Mouse (Mus musculus) NIH3T3 (cell line): ENCODE data around the gene Gm11559.
A peak's percentile ranks its signal among the peaks of the same experiment; 100 is the strongest.
"Not testable (repeated sequence)": the region's sequence is repeated elsewhere in the genome, so short reads cannot be mapped to it uniquely, and the experiment has no call there.

Experiments
- DNase-seq: peaks from one replicate; pipeline ENCODE4 v3.0.0-alpha.2; 2012; ENCODE audit warnings: low read depth

Gene Gm11559

GRCm38 (mm10) chr11:99864176-99864575 lies at the start of gene Gm11559:
Gene Gm11559, plus strand, starts transcription at chr11:99864476.
- DNase-seq, result not testable (repeated sequence)

- DNase-seq, result not testable (repeated sequence)
Measured at GRCm38 (mm10) chr11:99815566-99815965, 48.7 kb upstream of the Gm11559 start, which contains the start of gene Gm11564. Gene Gm11564, minus strand, starts transcription at chr11:99815666.

- no peak for DNase-seq
Measured at GRCm38 (mm10) chr11:99837966-99838365, 26.3 kb upstream of the Gm11559 start, which contains the start of gene 2300003K06Rik. Gene 2300003K06Rik, minus strand, starts transcription at chr11:99838066.

- DNase-seq, result no peak
Measured at GRCm38 (mm10) chr11:99842185-99842584, 22.1 kb upstream of the Gm11559 start.

GRCm38 (mm10) chr11:99846746-99847145 lies 17.5 kb upstream of the Gm11559 start:
- no peak for DNase-seq

- DNase-seq, result no peak
Measured at GRCm38 (mm10) chr11:99851508-99851907, 12.8 kb upstream of the Gm11559 start, which contains the start of gene Krtap4-16. Gene Krtap4-16, minus strand, starts transcription at chr11:99851608.

- peak; percentile 19 for DNase-seq
Measured at GRCm38 (mm10) chr11:99854121-99854520, 10.2 kb upstream of the Gm11559 start.

GRCm38 (mm10) chr11:99857617-99858016 lies 6.7 kb upstream of the Gm11559 start, which contains the start of gene Gm11568:
Gene Gm11568, plus strand, starts transcription at chr11:99857917.
- DNase-seq, result no peak

- DNase-seq, result peak; percentile 41
Measured at GRCm38 (mm10) chr11:99858761-99859160, 5.5 kb upstream of the Gm11559 start.

- not testable (repeated sequence) for DNase-seq
Measured at GRCm38 (mm10) chr11:99873089-99873488, 8.8 kb downstream of the Gm11559 start, which contains the start of gene Krtap9-1. Gene Krtap9-1, plus strand, starts transcription at chr11:99873389.

GRCm38 (mm10) chr11:99878887-99879286 lies 14.6 kb downstream of the Gm11559 start, which contains the start of gene Gm11567:
Gene Gm11567, plus strand, starts transcription at chr11:99879187.
- DNase-seq, result not testable (repeated sequence)

GRCm38 (mm10) chr11:99907620-99908019 lies 43.3 kb downstream of the Gm11559 start, which contains the start of gene Krtap31-1:
Gene Krtap31-1, plus strand, starts transcription at chr11:99907920.
- no peak for DNase-seq

- DNase-seq, result no peak
Measured at GRCm38 (mm10) chr11:99914451-99914850, 50.2 kb downstream of the Gm11559 start, which contains the start of gene Gm11565. Gene Gm11565, plus strand, starts transcription at chr11:99914751.
